Mouse (Mus musculus): ENCODE measurements around the gene Gm9945.

Gm9945 gene

DNA sequence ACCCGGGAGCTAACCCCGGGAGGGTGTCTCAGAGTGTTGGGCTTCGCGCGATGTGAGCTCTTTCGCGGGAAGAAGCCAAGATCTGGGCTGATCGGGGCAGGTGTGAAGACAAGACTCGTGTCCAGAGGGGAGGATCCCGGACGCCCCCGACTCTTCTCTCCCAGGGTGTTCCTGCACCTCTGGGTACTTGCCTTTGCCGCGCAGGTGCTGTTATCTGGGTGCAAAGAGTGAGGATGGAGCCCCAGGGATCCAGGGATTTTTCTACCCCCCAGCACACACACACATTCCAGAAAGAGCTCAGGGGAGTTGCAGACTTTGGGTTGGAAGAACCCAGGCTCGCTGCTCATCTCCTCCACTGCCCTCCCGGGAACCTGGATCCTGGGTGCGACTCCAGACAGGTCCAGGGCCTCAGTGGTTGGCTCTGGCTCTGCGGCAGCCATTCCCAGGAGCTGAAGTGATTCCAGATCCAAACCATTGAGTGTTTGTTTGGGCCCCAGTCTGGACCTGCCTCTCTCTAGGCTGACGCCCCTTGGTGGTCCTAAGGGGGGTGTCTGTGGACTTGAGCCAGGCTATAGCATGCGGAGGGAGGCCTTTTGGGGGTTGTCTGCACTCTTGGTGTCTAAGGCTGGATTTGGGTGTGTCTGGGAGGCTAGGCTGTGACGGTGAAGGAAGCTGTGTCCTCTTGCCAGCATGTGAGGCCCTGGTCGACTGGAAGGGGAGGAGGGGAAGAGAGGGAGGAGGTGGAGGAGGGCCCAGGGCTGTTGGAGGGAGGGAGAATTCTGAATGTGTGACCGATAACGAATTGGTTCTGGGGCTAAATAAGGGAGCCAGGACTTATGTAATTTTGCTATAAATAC, 40.4 kb downstream of the Gm9945 start:
- ATAC-seq (ENCODE audit: insufficient number of reproducible peaks, low FRiP score, low TSS enrichment) = peak; percentile 59; the same call in 1 of the 2 replicates

DNA sequence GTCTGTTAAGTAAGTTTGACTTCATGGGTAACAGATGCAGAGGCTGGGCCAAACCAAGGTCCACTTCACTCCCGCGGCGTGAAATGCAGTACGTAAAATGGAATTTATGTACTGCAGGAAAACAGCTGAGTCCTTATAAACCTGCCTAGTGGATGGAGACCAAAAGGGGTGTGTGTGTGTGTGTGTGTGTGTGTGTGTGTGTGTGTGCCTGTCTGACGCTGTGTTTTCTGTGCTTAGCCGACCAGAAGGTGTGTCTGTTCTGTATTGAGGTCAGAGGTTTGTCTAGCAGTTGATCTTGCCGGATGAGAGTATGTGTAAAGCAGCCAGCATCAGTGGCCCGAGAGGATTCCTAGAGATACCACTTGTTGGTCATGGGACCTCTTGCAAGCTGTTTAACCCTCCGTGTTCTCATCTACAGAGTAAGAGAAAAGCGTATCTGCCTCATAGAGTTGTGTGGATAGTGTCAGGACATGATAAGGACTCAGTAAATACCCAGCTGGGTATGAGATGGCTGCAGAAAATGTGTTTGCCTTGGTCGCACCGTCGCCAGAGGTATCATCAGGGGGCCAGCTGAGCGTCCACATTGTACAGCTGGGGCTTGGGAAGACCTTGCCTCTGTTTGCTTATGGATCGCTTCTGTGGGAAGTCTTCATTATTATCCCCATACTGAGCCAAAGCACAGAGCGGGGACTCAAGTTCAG, 41.3 kb downstream of the Gm9945 start:
- no peak for ATAC-seq (ENCODE audit: insufficient number of reproducible peaks, low FRiP score, low TSS enrichment)

DNA sequence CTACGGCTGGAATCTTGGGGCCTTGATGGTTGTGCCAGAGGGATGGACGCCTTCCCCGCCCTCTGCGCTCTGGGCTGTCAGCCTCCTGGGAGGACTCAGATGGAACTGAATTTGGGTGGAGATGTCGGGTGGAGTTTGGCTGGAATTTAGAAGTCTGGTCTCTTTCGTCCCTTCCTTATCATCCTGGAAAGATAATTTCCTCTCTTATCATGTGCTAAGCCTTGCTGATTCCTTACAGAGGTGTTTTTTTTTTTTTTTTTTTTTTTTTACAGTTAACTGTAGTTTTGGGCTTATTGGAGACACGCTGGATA, 41.8 kb downstream of the Gm9945 start:
- no peak for ATAC-seq (ENCODE audit: insufficient number of reproducible peaks, low FRiP score, low TSS enrichment)

DNA sequence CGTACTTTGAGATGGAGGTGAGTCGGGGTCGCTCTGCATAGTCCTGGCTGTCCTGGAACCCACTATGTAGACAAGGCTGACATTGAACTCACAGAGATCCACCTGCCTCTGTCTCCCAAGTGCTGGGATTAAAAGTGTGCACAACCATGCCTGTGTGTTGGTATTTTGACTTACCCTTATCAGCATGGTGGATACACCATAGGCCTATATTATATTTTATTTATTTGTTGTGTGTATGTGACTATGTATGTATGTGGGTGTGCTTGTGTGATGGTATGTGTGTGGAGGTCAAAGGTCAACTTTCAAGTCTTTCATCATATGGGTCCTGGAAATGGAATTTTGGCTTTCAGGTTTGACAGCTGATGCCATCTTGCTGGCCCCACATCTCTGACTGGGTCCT, 42.4 kb downstream of the Gm9945 start:
- no peak for ATAC-seq (ENCODE audit: insufficient number of reproducible peaks, low FRiP score, low TSS enrichment)

DNA sequence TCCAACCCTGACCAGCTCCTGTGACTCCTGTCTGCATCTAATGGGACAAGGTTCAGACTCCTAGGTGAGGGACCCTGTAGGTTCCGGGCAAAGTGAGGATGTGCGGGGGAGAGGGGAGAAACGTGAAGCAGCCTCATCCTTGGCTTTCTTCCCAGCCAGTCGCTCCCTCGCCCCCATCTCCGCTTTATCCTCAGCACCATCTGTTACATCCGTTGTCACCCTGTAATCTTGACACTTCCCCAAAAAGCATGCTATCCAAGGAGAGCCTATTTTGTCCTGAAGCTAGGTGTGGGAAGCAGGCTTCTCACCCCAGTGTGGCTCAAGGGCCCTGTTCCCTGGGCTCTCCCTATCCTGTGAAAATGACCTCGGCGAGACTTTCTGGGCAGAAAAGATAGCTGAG, 43.0 kb downstream of the Gm9945 start:
- ATAC-seq (ENCODE audit: insufficient number of reproducible peaks, low FRiP score, low TSS enrichment) = peak; percentile 42; the same call in 1 of the 2 replicates

DNA sequence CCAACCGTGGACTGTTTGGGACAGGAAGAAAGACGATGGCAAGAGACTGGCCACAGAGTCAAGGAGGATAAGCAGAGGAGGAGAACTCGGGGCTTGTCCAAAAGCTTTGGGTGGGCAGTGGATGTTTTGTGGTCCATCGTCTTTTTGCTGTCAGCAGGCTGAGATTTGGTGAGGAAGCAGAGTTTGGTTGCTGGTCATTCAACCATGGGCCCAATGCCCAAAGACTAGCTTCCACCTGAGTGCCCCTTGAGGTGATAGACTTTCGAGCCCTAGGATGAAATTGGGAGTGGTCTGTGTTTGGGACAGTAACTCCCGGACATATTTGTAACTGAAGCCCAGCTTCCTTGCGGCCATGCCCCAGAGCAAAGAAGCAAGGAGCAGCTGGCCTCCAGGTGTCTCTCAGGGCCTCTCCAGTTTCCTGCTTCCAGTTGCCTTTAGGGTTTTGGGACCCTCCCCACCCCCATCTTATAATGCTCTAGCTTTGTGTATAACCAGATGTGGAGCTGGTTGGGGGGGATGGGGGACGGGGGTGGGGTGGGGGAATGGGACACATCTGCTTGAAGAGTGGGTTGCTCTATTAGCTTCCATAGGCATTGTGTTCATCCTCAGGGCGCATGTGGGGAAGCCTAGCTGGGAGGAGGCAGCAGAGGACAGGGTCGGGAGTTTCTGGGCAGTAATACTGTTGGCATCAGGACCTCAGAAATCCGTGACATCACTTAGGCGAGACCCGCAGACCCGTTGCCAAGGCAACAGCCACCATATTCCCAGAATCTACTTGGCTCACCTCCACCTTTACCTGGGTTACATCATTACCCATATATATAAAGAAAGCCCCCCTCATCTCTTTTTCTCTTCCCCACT, 43.8 kb downstream of the Gm9945 start:
- ATAC-seq (ENCODE audit: insufficient number of reproducible peaks, low FRiP score, low TSS enrichment) = no peak

DNA sequence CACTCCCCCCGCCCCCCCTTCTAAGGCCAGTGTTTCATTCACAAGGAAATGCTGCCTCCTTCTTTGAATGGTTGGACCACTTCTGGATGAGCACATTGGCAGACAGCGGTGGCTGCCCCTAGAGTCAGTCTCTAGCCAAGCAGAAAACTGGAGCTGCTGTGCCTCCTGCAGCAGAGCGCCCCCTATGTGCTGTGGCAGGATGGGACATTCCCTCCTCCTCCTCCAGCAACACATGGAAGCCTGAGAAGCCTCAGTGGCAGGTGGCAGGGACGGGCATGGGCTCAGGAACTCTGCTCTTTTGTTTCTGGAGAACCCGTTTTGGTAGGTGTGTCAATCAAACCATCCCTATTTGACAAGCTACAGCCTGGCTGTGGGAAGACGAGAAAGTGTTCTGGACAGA, 44.9 kb downstream of the Gm9945 start:
- no peak for ATAC-seq (ENCODE audit: insufficient number of reproducible peaks, low FRiP score, low TSS enrichment)

DNA sequence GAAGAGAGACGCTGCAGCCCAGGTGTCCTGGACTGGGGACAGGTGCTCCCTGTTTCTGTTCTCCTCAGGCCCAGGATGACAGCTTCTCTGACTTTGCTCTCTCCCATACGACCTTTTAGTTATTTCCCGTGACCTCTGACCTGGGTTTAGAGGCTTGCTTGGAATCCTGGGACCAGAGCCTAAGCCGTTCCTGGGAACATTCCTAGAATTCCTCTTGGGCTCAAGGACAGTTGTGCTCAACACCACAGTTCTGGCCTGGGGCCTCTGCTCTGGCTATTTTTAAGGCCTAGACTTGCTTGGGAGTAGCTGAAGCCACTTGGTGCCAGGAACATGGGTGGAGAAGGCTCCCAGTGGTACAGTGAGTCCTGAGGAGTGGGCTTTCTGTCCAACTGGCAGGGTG, 45.5 kb downstream of the Gm9945 start:
- ATAC-seq (ENCODE audit: insufficient number of reproducible peaks, low FRiP score, low TSS enrichment) = no peak

DNA sequence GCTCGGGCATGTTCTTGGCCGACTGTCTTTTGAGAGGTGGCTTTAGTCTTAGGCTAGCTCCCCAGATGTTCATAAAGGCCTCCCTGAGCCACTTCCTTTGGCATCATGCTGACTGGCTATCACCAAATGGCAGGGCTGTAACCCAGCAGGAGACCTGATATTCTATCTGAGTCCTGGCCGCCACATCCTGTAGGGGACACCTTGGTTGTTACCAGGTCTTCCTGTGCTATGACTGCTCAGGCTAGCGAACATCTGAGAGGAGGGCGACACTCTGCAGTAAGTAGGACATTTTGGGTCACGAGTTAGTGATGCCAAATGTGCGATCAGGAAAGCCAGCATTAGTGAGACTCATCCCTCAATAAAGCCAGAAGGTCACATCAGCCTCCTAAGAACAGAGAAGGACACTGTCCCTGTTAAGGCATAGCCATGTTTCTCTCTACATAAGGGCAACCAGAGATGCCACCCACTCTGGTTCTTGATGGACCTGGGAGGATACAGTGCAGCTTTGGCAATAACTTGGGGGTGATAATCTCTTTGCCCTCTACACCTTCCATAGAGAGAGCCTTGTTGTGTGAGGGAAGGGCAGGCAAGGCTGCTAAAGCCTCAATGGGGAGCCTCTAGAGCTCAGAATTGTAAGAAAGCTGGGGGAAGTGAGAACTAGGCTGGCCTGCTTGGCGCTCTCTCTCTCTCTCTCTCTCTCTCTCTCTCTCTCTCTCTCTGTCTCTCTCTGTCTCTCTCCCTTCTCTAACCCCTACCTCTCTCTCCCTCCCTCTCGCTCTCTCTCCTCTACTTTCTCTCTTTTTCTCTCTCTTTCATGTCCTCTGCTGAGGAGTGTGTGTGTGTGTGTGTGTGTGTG, 48.7 kb downstream of the Gm9945 start:
- ATAC-seq (ENCODE audit: insufficient number of reproducible peaks, low FRiP score, low TSS enrichment) = no peak

DNA sequence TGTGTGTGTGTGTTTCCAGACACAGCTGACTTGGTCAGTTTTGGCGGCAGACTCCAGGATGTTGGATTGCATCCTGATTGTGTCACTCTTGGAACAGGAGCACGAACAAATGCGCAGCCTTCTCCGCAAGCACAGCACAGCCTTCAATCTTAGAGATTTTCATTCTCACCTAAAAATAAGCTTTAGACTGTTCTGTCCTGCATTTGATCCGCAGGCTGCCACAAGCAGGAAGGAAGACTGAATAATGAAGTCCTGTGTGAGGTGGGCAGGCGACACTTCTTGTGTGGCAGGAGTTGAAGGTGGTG, 49.2 kb downstream of the Gm9945 start:
- no peak; the same call in 1 of the 2 replicates for ATAC-seq (ENCODE audit: insufficient number of reproducible peaks, low FRiP score, low TSS enrichment)

DNA sequence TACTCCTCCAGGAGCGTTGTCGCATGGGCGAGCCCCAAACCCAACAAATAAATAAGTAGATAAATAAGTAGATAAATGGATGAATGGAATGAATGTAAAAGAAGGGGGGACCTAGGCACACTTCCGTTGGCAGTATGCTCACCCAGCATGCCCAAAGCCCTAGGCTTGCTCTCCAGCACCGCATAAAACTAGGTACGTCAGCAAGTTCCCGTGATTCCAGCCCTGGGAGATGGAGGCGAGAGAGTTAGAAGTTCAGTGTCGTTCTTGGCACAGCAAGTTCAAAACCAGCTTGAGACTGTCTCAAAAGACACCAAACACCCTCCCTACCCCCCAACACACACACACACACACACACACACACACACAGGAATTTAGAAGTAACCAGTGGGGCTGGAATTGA, 50.0 kb downstream of the Gm9945 start:
- ATAC-seq (ENCODE audit: insufficient number of reproducible peaks, low FRiP score, low TSS enrichment) = no peak
